Mouse (Mus musculus): ENCODE results near the gene Serinc3.

Serinc3 gene

GRCm38 (mm10) chr2:163596873-163597155 lies 48.1 kb downstream of the Serinc3 start:
- DNase-seq (ENCODE audit: extremely low read depth, low read depth, low spot score) = no peak

GRCm38 (mm10) chr2:163596057-163596872 lies 48.7 kb downstream of the Serinc3 start:
- DNase-seq (ENCODE audit: extremely low read depth, low read depth, low spot score) = no peak

GRCm38 (mm10) chr2:163595119-163595518 lies 49.8 kb downstream of the Serinc3 start:
- DNase-seq (ENCODE audit: extremely low read depth, low read depth, low spot score) = no peak

- no peak for DNase-seq (ENCODE audit: extremely low read depth, low read depth, low spot score)
Observed at GRCm38 (mm10) chr2:163593636-163594282, 51.2 kb downstream of the Serinc3 start.

- no peak for DNase-seq (ENCODE audit: extremely low read depth, low read depth, low spot score)
Observed at GRCm38 (mm10) chr2:163592084-163592483, 52.8 kb downstream of the Serinc3 start.

GRCm38 (mm10) chr2:163590996-163591395 lies 53.9 kb downstream of the Serinc3 start:
- no peak for DNase-seq (ENCODE audit: extremely low read depth, low read depth, low spot score)

GRCm38 (mm10) chr2:163590211-163590610 lies 54.7 kb downstream of the Serinc3 start:
- DNase-seq (ENCODE audit: extremely low read depth, low read depth, low spot score) = no peak

- DNase-seq (ENCODE audit: extremely low read depth, low read depth, low spot score) = no peak
Observed at GRCm38 (mm10) chr2:163587506-163587905, 57.4 kb downstream of the Serinc3 start.

GRCm38 (mm10) chr2:163586384-163587261 lies 58.3 kb downstream of the Serinc3 start:
- no peak for DNase-seq (ENCODE audit: extremely low read depth, low read depth, low spot score)

- DNase-seq (ENCODE audit: extremely low read depth, low read depth, low spot score) = no peak
Observed at GRCm38 (mm10) chr2:163584088-163584426, 60.9 kb downstream of the Serinc3 start.

- DNase-seq (ENCODE audit: extremely low read depth, low read depth, low spot score) = no peak
Observed at GRCm38 (mm10) chr2:163583226-163584087, 61.5 kb downstream of the Serinc3 start.

- no peak for DNase-seq (ENCODE audit: extremely low read depth, low read depth, low spot score)
Observed at GRCm38 (mm10) chr2:163580069-163580945, 64.6 kb downstream of the Serinc3 start.

- DNase-seq (ENCODE audit: extremely low read depth, low read depth, low spot score) = no peak
Observed at GRCm38 (mm10) chr2:163577986-163578385, 66.9 kb downstream of the Serinc3 start.

- DNase-seq (ENCODE audit: extremely low read depth, low read depth, low spot score) = no peak
Observed at GRCm38 (mm10) chr2:163575248-163575647, 69.7 kb downstream of the Serinc3 start.

- no peak for DNase-seq (ENCODE audit: extremely low read depth, low read depth, low spot score)
Observed at GRCm38 (mm10) chr2:163574321-163574720, 70.6 kb downstream of the Serinc3 start.

All from fat pad, adult 2 months (tissue).